Mouse (Mus musculus) adrenal gland, postnatal 14 days (tissue): ENCODE measurements around the gene 2410137M14Rik. TPM values are rescaled to one million over a fixed set of nuclear protein-coding genes. Genes with fewer than 3 reads are reported as not detected.
"Not testable (repeated sequence)": the region's sequence is repeated elsewhere in the genome, so short reads cannot be mapped to it uniquely, and the experiment has no call there.

Source experiments
- DNase-seq: peaks from one replicate; pipeline ENCODE4 v3.0.0; 2021; ENCODE audit warnings: mixed read lengths
- long read RNA-seq, 2 experiments: library from polyadenylated mRNA; stranded (forward); transcript quantifications; one replicate each; pipeline ENCODE4 v2.0.0; 2021
- total RNA-seq: library from RNA; stranded (reverse); gene quantifications from 2 replicates; pipeline ENCODE4 v1.2.3, GENCODE M21; 2021

2410137M14Rik gene
- not detected in 2 replicates for total RNA-seq
- long read RNA-seq, experiment 1, result 0 reads
- long read RNA-seq, experiment 2, result 0 reads

DNA sequence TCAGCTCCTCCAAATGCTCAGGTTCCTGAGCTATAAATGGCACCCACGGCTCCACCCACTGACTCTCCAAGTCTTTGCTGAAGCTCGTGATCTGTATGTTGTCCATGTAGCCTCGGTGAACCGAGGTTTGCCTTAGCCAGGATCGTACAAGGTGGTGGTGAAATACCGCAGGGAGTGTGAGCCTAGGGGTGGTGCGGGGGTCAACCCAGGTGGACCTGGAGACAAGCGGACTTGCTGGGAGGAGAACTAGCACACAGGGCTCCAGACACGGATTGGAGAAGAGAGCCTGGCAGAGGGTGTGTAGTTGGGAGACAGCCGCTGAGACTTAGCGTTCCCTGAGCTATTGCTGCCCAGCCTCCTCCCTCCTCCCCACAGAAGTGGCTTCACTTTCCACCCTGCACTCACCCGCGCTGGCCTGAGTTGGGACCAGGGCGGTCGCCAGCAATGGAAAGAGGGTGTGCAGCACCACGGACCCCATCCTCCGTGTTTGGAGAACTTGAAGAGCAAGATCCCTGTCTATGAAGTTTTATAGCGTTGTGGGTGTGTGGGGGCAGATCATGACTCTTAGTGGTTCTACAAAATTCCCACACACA lies at the start of gene 2410137M14Rik:
2410137M14Rik (minus strand) TSS at position 17 of the 593 bp plus-strand sequence.
- DNase-seq, result peak; percentile 13

DNA sequence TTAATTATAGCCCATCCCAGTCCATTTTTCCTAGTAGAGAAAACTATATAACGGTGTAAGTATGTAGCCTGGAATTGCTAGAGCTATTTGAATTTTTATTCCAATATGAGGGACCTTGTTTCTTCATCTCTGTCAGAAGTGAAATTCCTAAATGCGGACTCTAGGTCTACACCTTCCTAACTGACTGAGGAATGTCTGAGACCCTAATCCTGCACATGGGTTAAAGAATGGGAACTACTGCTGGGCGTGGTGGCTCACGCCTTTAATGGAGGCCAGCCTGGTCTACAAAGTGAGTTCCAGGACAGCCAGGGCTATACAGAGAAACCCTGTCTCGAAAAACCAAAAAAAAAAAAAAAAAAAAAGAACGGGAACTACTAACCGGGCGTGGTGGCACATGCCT lies 48.1 kb upstream of the 2410137M14Rik start:
- no peak for DNase-seq

DNA sequence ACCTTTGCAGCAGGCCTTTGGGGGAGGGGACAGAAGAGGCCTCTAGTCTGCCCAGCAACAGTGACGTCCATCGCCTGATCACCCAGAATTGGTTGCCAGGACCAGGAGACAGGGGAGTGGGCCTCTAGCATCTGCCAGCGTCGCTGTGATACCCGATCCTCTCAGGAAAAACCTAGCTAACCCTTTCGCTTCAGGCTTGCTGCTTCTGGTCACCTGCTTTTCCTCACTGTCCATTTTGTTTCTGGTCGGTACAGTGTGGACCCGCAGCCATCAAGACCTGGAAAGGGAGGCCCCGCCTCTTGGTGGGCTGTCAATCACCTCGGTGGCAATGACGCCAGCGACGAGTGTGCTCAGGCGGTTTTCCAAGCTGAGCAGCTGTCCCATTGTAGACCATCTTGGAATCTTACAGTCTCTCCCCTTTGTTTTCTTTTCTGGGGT lies 47.7 kb upstream of the 2410137M14Rik start:
- DNase-seq, result peak; percentile 91

DNA sequence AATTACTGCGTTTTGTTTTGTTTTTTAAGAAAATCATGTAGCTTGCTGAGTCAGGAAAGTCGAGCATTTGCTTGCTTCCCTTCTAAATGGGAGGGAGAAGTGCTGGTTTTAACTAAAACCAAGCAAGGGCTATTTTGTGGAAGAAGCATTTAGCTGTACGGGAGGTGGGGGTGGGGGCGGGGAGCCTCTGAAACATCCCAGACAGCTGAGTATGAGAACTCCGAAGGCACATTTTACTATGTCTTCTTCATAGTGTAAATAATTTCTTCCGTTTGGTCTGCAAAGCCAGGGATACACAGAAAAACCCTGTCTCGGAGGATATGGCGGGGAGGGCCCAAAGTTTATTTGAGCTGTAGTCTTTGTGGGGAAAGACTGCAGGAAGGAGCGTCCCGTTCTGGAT lies 47.2 kb upstream of the 2410137M14Rik start:
- no peak for DNase-seq

DNA sequence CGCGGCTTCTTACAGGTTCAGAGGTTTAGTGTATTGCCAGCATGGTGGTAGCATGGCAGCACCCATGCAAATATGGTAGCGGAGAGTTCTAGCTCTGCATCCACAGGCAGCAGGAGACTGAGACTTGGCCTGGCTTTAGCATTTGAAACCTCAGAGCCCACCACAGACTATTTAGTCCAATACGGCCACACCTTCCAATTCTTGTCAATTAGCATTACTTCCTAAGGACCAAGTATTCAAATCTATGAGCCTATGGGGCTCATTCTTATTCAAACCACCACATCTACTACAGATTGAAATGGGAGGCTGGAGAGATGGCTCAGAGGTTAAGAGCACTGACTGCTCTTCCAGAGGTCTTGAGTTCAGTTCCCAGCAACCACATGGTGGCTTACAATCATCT lies 46.4 kb upstream of the 2410137M14Rik start:
- DNase-seq, result no peak

DNA sequence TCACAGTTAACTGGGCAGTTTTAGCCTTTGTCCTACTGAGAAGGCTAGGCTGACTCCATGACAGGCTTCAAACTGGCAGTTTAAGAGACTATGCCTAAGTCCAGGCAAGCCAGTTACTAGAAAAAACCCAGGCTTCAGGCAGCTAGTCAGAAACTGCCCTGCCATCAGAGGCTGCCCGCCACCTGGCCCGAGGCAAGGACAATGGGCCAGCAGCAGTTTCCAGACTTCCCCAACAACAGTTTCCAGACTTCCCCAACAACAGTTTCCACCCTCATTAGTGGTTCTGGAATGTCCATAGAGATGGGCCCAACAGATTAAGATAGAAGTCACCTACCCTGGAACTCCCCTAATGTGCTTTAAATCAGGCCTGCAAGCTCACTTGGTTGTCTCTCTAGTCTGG lies 45.4 kb upstream of the 2410137M14Rik start:
- no peak for DNase-seq

DNA sequence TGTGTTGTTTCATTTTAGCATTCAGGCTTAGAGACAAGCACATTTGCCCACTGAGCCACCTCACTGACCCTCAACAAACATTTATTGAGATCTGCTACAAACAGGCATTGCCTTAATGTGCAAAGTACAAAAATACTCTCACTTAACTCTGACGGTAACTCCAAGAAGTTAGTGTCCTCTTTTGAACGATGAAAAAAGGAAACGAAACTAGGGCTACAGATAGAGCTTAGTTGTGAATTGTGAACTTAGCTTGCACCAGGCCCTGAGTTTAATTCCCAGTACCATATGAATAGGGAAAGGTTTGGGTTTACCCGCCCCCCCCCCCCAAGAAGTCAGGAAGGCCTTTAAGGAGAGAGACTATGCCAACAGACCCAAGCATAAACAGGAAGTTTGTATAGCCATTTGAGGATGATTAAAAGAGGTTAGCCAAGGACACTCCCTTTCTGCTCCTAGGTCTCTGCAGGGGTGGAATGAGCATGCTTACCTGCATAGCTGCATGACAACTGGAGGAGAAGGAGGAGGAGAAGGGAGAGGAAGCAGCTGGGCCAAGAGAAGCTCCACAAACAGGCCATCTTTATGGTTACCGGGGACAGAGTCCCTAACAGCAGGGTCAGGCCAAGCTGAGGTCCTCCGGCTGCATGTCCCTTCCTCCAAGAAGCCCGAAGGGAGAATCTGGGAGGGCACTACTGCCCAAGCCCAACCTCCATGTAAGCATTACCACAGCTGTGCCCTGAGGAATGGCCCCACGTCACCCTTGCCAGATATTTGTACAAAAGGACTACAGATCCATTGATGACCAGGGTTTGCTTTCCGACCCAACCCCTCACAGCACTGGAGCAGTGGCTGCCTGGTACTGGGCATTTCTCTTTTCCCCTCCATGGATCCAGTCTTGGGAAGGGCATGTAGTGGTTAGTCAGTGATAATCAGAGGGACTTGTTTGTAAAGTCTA lies 41.9 kb upstream of the 2410137M14Rik start, which contains the start of gene Mog:
Mog (minus strand) TSS at position 771 of the 949 bp plus-strand sequence.
- DNase-seq, result no peak

DNA sequence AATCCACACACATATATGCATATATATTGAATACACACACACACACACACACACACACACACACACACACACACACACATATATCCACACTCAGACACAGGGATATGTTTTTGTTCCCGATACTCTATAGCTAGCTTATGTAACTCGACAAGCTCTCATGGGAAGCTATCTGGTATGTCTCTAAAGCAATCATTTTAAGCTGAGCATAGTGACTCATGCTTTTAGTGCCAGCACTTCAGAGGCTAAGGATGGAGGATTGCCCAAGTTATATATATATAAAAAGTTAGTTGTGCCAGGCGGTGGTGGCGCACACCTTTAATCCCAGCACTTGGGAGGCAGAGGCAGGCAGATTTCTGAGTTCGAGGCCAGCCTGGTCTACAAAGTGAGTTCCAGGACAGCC lies 38.2 kb upstream of the 2410137M14Rik start:
- DNase-seq, result not testable (repeated sequence)

DNA sequence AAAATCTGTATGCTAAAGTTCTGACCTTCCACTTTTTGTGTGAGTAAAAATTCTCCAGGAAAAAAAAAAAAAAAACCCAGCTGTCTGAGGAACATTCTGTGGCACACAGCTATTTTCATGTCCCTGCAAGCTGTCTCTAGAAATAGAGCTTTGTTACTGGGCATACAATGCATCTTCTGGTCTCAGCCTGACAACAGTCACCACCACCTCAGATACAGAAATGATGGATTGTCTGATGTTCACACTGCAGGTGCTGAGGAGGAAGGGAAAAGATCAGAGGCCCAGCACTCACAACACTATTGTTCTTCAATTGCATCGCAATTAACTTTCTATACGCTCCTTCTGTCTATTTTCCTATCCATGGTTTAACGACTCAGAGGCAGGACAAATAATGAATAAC lies 37.3 kb upstream of the 2410137M14Rik start:
- DNase-seq, result no peak

DNA sequence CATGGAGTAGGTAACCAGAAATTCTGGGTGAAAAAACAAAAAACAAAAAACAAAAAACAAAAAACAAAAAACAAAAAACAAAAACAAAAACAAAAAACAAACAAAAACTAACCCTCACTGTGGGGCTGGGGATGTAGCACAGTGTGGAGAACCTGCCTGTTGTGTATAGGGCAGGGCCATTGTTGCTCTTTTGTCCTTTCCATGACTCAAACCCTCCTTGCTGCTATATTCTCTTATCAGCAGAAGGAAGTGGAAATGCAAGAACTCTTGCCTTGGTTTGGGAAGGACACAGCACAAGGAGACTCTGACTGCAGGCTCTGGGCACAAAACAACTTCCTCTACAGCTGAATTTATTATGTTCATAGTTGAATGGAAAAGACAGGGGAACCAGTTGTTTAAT lies 35.3 kb upstream of the 2410137M14Rik start:
- no peak for DNase-seq

DNA sequence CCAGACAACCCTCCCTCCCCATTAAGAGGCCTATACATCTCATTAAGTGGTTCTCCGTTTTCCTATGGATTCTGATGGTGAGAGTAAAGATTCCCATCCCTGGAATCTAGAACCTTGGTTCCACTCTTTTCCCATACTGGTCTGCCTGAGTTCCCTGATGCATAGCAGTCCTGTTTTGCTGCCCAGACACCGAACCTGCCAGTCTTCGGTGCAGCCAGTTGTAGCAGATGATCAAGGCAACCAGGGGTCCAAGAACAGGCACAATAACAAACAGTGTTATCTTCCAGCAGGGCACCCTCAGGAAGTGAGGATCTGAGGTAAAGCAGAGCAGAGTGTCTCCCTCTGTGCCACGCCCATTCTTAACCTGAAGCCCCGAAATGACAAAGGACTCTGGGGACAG lies 31.1 kb upstream of the 2410137M14Rik start:
- DNase-seq, result no peak

DNA sequence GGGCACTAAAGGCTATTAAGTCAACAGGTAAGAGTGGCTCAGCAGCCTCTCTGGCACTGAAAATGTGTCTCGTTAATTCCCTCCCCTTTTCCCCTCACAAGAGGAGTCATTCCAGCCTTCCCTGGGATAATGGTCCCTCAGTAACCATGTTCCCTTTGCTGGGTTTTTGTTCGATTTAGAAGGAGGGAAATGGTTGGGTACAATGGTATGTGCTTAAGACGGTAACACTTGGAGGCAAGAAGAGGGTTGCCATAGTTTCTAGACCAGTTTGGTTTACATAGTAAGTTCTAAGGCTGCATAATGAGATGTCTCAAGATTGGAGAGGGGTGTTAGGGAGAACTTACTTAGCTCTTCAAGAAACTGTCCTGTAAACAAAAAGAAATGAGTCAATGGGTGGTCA lies 30.7 kb upstream of the 2410137M14Rik start:
- no peak for DNase-seq

DNA sequence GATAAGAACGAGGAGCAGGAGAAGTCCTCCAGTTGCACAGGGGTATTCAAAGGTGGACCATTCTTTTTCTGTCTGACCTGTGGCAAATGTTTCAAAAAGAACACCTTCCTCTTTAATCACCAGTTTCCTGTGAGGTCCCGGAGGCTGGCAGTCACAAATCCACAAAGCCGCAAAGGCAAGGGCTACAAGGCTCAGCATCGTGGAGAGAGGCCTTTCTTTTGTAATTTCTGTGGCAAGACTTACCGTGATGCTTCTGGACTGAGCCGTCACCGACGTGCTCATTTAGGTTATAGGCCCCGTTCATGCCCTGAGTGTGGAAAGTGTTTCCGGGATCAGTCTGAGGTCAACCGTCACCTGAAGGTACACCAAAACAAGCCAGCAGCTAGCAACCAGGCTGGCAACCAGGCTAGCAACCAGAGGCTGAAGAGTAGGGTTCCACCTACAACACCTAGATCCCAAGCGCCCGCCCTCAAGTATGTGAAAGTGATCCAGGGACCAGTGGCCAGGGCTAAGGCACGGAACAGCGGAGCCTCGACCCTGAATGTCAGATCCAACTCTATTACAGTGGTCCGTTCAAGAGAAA lies 28.5 kb upstream of the 2410137M14Rik start:
- DNase-seq, result no peak

DNA sequence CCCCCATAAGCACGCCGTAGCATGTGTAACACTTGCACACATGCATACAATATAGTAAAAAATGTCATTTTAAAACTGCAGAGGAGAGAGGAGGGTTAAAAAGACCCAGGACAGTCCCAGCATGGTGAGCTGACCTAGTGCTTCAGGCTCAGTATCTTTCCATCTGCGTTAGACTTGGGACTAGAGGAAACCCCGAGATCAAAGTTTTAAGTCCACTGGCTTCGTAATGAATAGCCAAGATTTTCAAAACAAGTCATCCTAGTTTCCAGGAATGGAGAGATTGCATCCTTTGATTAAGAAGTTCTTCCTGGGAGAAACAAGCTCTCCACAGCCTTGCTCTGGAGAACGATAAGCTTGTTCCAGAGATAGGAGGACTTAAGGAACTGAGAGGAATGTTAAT lies 27.1 kb upstream of the 2410137M14Rik start:
- no peak for DNase-seq

DNA sequence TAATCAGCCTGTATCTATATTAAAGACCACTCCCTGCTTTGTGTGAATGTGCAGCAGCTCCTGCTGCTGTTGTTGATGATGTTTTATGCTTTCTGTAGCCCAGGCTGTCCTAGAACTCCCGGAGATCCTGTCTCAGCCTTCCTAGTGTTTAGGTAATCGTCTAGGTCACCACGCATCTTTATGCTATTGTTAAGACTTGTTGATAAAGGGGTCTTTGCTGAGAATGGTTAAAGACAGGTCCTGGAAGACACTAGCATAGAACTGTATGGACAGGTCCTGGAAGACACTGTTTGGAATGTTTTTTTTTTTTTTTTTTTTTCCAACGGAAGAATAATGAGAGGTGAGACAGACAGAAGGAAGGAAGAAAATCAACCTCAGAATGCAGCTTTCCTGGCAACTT lies 22.3 kb upstream of the 2410137M14Rik start:
- no peak for DNase-seq

DNA sequence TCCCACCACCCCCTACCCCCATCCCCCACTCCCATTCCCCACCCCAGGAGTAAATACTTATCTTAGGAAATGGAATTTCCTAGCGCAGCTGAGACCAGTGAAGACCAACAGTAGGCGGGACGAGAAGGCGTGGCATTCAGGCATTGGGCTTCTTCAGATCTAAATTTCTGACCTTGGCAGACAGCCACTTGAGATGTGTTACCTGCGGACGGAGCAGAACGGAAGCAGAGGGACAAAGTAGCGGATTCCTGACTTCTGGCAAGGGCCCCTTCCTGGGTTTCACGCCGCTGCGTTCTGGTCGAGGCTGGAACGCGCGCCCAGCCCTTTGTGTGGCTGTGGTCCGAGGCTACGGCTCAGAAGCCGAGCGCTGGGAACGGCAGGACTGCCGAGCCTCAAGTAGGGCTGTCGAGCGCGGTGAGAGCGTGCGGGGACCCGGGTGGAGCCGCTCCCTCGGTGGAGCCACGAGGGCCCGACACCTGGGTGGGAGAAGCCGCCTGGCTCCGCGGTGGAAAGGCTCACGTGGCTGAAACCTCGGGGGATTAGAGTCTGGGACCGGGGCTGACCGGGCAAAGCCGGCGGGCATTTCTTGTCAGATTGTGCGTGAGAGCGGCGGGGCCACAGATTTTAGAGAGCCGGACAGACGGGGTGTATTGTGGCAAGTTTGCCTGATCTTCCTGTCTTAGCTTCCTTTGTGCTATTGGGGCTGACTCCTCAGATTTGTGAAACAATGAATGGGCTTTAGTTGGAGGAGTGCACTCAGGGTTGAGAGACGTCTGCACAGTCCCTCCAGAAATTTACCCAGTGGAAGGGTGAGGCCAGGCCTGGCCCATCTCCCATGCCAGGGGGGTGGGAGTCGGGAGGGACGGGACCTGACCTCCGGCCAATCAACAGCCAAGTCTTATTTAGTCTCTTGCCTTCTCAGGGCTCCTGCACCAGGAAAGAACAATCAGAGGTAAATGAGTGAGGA lies 21.6 kb upstream of the 2410137M14Rik start:
- DNase-seq, result peak; percentile 47

DNA sequence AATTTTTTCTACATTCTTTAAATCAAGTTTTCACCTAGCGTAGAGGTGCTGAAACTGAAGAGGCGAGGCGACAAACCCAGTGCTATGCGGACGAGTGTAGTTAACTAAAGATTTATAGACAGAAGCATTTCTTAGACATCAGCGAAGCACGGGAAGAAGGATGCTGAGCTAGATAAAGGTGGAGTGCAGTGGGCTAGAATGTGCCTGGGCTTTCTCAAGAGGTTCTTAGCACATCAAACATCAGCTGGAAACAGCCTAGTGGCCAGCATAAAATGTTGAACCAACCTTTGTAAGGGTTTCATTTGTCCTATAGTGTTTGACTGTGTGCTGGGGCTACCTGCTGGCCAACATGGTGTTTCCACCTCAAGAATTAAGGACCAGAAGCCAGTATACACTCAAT lies 19.8 kb upstream of the 2410137M14Rik start, which contains the start of gene Zfp57:
Zfp57 (plus strand) TSS at position 301 of the 400 bp plus-strand sequence.
- no peak for DNase-seq

DNA sequence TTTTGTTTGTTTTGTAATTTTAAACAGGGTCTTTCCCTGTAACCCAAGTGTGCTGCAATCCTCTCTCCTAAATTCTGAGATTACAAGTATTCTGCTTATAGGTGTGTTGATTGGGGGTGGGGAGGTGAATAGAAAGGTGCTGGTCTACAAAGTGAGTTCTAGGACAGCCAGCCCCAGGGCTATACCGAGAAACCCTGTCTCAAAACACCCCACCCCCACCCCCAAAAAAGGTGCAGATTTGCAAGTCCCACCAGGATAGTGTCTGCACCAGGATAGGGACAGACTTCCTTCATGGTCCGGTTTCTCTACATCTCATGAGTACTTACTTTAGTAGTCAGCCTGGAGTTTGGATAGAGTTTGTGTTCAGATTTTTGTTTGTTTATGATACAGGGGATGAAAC lies 17.4 kb upstream of the 2410137M14Rik start:
- no peak for DNase-seq

DNA sequence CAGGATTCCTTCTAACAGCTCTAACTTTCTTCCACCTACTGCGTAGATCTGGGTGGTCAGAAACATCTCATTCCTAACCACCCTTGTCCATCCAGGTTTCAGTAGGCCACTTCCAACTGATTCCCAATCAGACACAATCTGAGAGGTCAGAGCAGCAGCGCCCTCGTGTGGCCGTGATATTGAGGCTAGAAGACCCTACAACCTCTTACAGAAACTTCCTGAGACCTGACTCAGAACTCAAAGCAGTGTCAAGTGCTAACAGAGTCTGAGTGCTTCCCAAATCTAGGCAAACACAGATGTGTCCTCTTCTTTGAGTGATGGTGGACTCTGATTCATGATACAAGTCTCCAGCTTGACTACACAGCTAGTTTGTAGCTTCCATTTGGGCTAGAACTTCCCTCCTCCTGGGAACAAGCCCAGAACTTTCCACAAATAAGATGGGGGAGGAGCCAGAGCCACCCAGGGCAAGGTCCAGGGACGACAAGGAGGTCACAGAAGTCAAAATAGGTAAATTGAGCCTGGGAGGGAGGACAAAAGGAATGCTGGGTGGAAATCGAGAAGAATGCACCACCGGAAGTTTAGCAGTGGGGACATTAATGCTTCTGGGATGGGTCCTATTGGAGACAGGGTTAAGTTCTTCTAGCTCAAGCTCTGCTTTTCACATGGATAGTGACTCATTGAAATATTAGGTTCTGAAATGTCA lies 16.1 kb upstream of the 2410137M14Rik start:
- peak; percentile 88 for DNase-seq

DNA sequence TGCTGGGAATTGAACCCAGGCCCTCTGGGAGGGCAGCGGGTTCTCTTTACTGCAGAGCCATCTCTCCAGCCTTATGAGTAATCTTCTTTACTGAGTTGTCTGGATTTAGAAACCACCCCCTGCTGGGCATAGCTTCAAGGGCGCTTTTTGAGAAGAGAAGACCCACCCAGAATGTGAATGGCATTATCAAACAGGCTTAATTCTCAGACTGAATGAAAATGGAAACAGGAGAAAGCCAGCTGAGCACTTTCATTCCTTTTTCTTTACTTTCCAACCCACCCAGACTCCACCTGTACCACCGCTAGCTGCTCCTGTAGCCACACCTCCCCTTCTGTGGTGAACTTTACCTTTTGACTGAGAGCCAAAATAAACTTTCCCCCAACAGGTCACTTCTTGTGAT lies 14.4 kb upstream of the 2410137M14Rik start:
- DNase-seq, result no peak

DNA sequence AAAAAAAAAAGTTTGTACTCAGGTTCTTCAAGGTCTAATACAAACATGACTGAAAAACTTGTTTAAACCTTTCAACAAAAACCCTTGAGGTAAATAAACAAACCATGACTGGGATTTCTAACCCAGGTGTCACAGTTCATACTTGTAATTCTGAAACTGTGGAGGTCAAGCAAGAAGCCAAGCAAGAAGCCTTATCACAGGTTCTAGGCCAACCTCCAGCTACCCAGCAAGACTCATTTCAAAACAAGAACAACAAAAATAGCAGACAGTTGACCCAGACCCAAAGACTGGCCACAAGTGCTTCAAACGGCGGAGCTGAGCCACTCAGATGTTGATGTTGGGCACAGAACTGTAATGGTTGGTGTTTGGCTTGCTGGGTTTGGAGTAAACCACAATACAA lies 13.5 kb upstream of the 2410137M14Rik start:
- no peak for DNase-seq
